Mouse (Mus musculus): ENCODE data around the gene Zcchc2.

Gene Zcchc2

GRCm38 (mm10) chr1:105990138-105990821 lies at the start of gene Zcchc2:
TSS of gene Zcchc2 (plus strand) at chr1:105990406.
- peak; percentile 99 for DNase-seq (ENCODE audit: low spot score)

- DNase-seq (ENCODE audit: low spot score), result no peak
These were observed 45.2 kb upstream of the Zcchc2 start for GRCm38 (mm10) chr1:105944927-105945580.

- DNase-seq (ENCODE audit: low spot score), result no peak
These were observed 43.3 kb upstream of the Zcchc2 start for GRCm38 (mm10) chr1:105946581-105947540.

- DNase-seq (ENCODE audit: low spot score), result no peak
These were observed 41.9 kb upstream of the Zcchc2 start for GRCm38 (mm10) chr1:105948352-105948751.

- DNase-seq (ENCODE audit: low spot score), result no peak
These were observed 36.6 kb upstream of the Zcchc2 start for GRCm38 (mm10) chr1:105953588-105953987.

GRCm38 (mm10) chr1:105954047-105954446 lies 36.2 kb upstream of the Zcchc2 start:
- DNase-seq (ENCODE audit: low spot score), result no peak

- DNase-seq (ENCODE audit: low spot score), result no peak
These were observed 34.1 kb upstream of the Zcchc2 start for GRCm38 (mm10) chr1:105956057-105956456.

GRCm38 (mm10) chr1:105961472-105961871 lies 28.7 kb upstream of the Zcchc2 start:
- no peak for DNase-seq (ENCODE audit: low spot score)

- no peak for DNase-seq (ENCODE audit: low spot score)
These were observed 28.0 kb upstream of the Zcchc2 start for GRCm38 (mm10) chr1:105962084-105962818.

- no peak for DNase-seq (ENCODE audit: low spot score)
These were observed 27.4 kb upstream of the Zcchc2 start for GRCm38 (mm10) chr1:105962852-105963251.

GRCm38 (mm10) chr1:105964514-105964913 lies 25.7 kb upstream of the Zcchc2 start:
- DNase-seq (ENCODE audit: low spot score), result no peak

- DNase-seq (ENCODE audit: low spot score), result no peak
These were observed 25.0 kb upstream of the Zcchc2 start for GRCm38 (mm10) chr1:105965189-105965588.

- DNase-seq (ENCODE audit: low spot score), result peak; percentile 14
These were observed 18.6 kb upstream of the Zcchc2 start for GRCm38 (mm10) chr1:105971490-105972170.

- DNase-seq (ENCODE audit: low spot score), result no peak
These were observed 16.2 kb upstream of the Zcchc2 start for GRCm38 (mm10) chr1:105974023-105974422.

- no peak for DNase-seq (ENCODE audit: low spot score)
These were observed 12.6 kb upstream of the Zcchc2 start for GRCm38 (mm10) chr1:105977446-105978094.

- DNase-seq (ENCODE audit: low spot score), result no peak
These were observed 9.2 kb upstream of the Zcchc2 start for GRCm38 (mm10) chr1:105980849-105981610.

GRCm38 (mm10) chr1:105982496-105983364 lies 7.5 kb upstream of the Zcchc2 start:
- DNase-seq (ENCODE audit: low spot score), result no peak

GRCm38 (mm10) chr1:105984172-105984571 lies 6.0 kb upstream of the Zcchc2 start:
- no peak for DNase-seq (ENCODE audit: low spot score)

- no peak for DNase-seq (ENCODE audit: low spot score)
These were observed 2.0 kb upstream of the Zcchc2 start for GRCm38 (mm10) chr1:105988171-105988570.

All from ovary, postnatal 36 days (tissue).